Mouse (Mus musculus) embryonic facial prominence, embryonic 10.5 days (tissue): Measurements from ENCODE around the gene Gm9844. TPM values are rescaled to one million over a fixed set of nuclear protein-coding genes. Genes with fewer than 3 reads are reported as not detected.

ENCODE experiments used
- DNase-seq: peaks from one replicate; pipeline ENCODE4 v3.0.0-alpha.2; 2017; ENCODE audit warnings: low spot score
- H3K27ac ChIP-seq: fragments of 300-500 bp; sonication (generic); replicated peaks from 2 replicates; pipeline ENCODE4 v1.5.1; 2016; ENCODE audit warnings: mild to moderate bottlenecking
- H3K27me3 ChIP-seq: fragments of 300-500 bp; sonication (generic); replicated peaks from 2 replicates; pipeline ENCODE4 v1.6.1; 2016; ENCODE audit warnings: low read depth, mild to moderate bottlenecking; ENCODE audit not compliant: poor library complexity, severe bottlenecking
- H3K36me3 ChIP-seq: fragments of 300-500 bp; sonication (generic); replicated peaks from 2 replicates; pipeline ENCODE4 v1.6.1; 2016; ENCODE audit warnings: mild to moderate bottlenecking, moderate library complexity
- H3K4me1 ChIP-seq: fragments of 300-500 bp; sonication (generic); 2 replicates; pipeline ENCODE4 v1.6.1; 2016
- H3K4me3 ChIP-seq: fragments of 300-500 bp; sonication (generic); 2 replicates; pipeline ENCODE4 v1.5.1; 2016; ENCODE audit warnings: mild to moderate bottlenecking, moderate library complexity
- H3K9me3 ChIP-seq: fragments of 300-500 bp; sonication (generic); 2 replicates; pipeline ENCODE4 v1.6.1; 2016; ENCODE audit warnings: mild to moderate bottlenecking
- WGBS: fragments of 180-500 bp; shearing (Covaris S2); methylation state at CpG from one replicate; pipeline ENCODE4 v1.1.7; 2016; 5-methylcytosine and 5-hydroxymethylcytosine counted together
- polyA plus RNA-seq: library from polyadenylated mRNA; unstranded; fragments of >200 nt; fragmentation: Nextera tagmentation; extraction: Ambion mirVana; gene quantifications from 2 replicates; pipeline ENCODE4 v1.2.1, GENCODE M21; 2016

The Gm9844 gene
- polyA plus RNA-seq, 1 experiment from 2014 or later: 18.5 TPM

- H3K27ac ChIP-seq: peak overlapping the region; percentile 65
- WGBS: 43% methylated on average over 6 of the region's 6 CpGs
- peak; percentile 72 for DNase-seq
Measured at GRCm38 (mm10) chr7:24850899-24851303, 11.1 kb upstream of the Gm9844 start.

DNA sequence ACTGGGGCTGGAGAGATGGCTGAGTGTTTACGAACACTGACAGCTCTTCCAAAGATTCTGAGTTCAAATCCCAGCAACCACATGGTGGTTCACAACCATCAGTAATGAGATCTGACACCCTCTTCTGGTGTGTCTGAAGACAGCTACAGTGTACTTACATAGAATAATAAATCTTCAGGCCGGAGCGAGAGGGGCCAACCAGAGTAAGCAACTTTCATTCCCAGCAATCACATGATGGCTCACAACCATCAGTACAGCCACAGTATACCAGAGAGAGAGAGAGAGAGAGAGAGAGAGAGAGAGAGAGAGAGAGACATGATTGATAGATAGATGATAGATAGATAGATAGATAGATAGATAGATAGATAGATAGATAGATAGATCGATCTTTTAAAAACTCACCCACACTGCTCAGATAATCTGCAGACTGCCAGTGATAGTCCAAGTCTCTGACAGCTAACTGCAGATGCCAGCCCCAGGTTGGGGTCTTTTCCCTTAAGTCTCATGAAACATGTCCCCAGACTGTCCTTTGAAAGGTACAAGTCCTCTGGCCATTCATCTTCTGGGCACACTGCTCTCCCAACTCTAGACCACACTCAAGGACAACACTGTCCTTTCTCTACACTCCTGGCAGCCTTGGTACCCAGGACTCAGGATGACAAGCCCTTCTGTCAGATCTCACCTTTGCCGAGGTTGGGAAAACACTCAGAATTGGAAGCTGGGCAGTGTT, 10.3 kb upstream of the Gm9844 start:
- Histone ChIP-seq H3K4me1 (peaks cover 29% of the 10 kb centered on the region), H3K36me3 (no peaks in the 10 kb centered on the region), H3K27me3 (no peaks in the 10 kb centered on the region), H3K27ac (peak overlapping the region; percentile 65), H3K9me3 (no peaks in the 10 kb centered on the region), H3K4me3 (no peak overlapping the region)
- no peak for DNase-seq
- 89% methylated on average over 5 of the region's 5 CpGs for WGBS

More at GRCm38 (mm10) chr7:24850899-24851303, 11.1 kb upstream of the Gm9844 start:
- Histone ChIP-seq H3K9me3 (no peaks in the 10 kb centered on the region), H3K27me3 (no peaks in the 10 kb centered on the region), H3K4me3 (no peak overlapping the region), H3K4me1 (peaks cover 33% of the 10 kb centered on the region), H3K36me3 (no peaks in the 10 kb centered on the region)

DNA sequence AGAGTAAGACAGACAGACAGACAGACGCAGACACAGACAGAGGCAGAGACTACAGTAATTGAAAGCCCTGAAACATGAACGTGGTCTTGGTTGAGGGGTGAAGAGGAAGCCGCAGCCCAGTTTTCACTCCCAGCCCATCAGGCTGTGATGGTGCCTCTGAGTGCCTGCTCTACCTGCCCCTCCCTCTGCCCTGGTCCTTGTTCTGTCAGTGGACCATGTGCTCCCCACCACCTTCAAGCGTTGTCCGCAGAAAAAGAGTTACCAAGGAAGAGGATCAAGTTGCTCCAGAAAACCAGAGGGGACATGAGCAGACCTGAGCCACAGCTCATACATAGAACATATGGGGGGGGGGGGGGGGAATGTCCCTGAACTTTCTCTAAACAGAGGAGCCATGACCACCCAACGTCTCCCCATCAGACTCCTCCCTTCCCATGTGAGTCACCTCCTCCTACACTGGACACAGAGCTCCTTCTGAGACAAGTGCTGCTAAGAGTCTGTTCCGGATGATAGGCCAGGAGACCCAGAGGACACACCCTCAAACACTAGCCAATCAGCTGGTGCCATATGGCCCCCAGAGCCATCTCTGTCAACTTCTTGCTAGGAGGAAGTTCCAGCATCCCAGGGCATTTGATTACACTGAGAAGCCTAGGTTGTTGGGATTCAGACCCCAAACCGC, 9.3 kb upstream of the Gm9844 start:
- no peaks in the 10 kb centered on the region for H3K9me3 ChIP-seq
- DNase-seq: no peak
- H3K36me3 ChIP-seq: no peaks in the 10 kb centered on the region
- no peaks in the 10 kb centered on the region for H3K27me3 ChIP-seq
- no peak overlapping the region for H3K4me3 ChIP-seq
- 82% methylated on average over 8 of the region's 8 CpGs for WGBS
- H3K27ac ChIP-seq: peak overlapping the region; percentile 69
- peaks cover 34% of the 10 kb centered on the region for H3K4me1 ChIP-seq

DNA sequence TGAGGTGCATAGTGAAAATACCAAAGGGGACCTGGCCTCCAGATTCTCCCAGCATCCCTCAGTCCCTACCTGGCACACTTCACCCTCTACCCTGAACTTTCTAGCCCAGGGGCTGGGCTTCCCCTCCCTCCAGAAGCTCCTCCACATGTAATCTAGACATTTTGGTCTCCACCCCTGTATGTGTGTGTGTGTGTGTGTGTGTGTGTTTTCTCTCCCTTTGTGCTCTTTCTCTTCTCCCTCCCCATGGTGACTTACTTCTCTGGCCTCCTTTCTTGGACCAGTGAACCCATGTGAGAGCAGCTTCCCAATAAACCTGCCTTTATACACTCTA, 8.8 kb upstream of the Gm9844 start:
- Histone ChIP-seq H3K9me3 (no peaks in the 10 kb centered on the region), H3K27ac (peak overlapping the region; percentile 69), H3K4me1 (peaks cover 34% of the 10 kb centered on the region), H3K27me3 (no peaks in the 10 kb centered on the region), H3K4me3 (no peak overlapping the region), H3K36me3 (no peaks in the 10 kb centered on the region)
- DNase-seq: no peak

- Histone ChIP-seq H3K27me3 (no peaks in the 10 kb centered on the region), H3K4me3 (peak overlapping the region; percentile 27; the same call in 1 of the 2 replicates), H3K27ac (peak overlapping the region; percentile 69), H3K36me3 (no peaks in the 10 kb centered on the region), H3K9me3 (no peaks in the 10 kb centered on the region), H3K4me1 (peaks cover 34% of the 10 kb centered on the region)
- 33% methylated on average over 7 of the region's 7 CpGs for WGBS
- DNase-seq: peak; percentile 47
Measured at GRCm38 (mm10) chr7:24853695-24854094, 8.3 kb upstream of the Gm9844 start.

- Histone ChIP-seq H3K9me3 (no peaks in the 10 kb centered on the region), H3K36me3 (no peaks in the 10 kb centered on the region), H3K27me3 (no peaks in the 10 kb centered on the region), H3K4me1 (peaks cover 22% of the 10 kb centered on the region), H3K27ac (peak overlapping the region; percentile 54; the same call in 1 of the 2 replicates), H3K4me3 (no peak overlapping the region)
- WGBS: 33% methylated on average over 6 of the region's 6 CpGs
- DNase-seq: no peak
Measured at GRCm38 (mm10) chr7:24856460-24857120, 5.4 kb upstream of the Gm9844 start.

GRCm38 (mm10) chr7:24859234-24859633, 2.8 kb upstream of the Gm9844 start:
- peaks cover 11% of the 10 kb centered on the region for H3K4me1 ChIP-seq
- H3K36me3 ChIP-seq: no peaks in the 10 kb centered on the region
- DNase-seq: no peak
- no peak overlapping the region for H3K4me3 ChIP-seq
- H3K27ac ChIP-seq: no peak overlapping the region
- no peaks in the 10 kb centered on the region for H3K9me3 ChIP-seq
- 87% methylated on average over 5 of the region's 5 CpGs for WGBS
- no peaks in the 10 kb centered on the region for H3K27me3 ChIP-seq

- no peak for DNase-seq
- Histone ChIP-seq H3K27me3 (0 out of 2 replicates have a peak, but pooled peaks cover 13% of the 10 kb centered on the region), H3K4me3 (no peak overlapping the region), H3K4me1 (0 out of 2 replicates have a peak, but pooled peaks cover 5% of the 10 kb centered on the region), H3K27ac (no peak overlapping the region), H3K36me3 (no peaks in the 10 kb centered on the region), H3K9me3 (no peaks in the 10 kb centered on the region)
- 83% methylated on average over 4 of the region's 4 CpGs for WGBS
Measured at GRCm38 (mm10) chr7:24862853-24863252, 840 bp downstream of the Gm9844 start.

GRCm38 (mm10) chr7:24864156-24864555, 2.1 kb downstream of the Gm9844 start:
- no peak overlapping the region; the same call in 1 of the 2 replicates for H3K27ac ChIP-seq
- no peak for DNase-seq
- peaks cover 20% of the 10 kb centered on the region; the same call in 1 of the 2 replicates for H3K27me3 ChIP-seq
- H3K4me3 ChIP-seq: no peak overlapping the region
- H3K9me3 ChIP-seq: no peaks in the 10 kb centered on the region
- 0 out of 2 replicates have a peak, but pooled peaks cover 5% of the 10 kb centered on the region for H3K4me1 ChIP-seq
- H3K36me3 ChIP-seq: no peaks in the 10 kb centered on the region
- WGBS: 28% methylated on average over 6 of the region's 6 CpGs

GRCm38 (mm10) chr7:24869080-24869479, 7.1 kb downstream of the Gm9844 start:
- Histone ChIP-seq H3K4me1 (0 out of 2 replicates have a peak, but pooled peaks cover 4% of the 10 kb centered on the region), H3K9me3 (peaks cover 7% of the 10 kb centered on the region; the same call in 1 of the 2 replicates), H3K27ac (no peak overlapping the region), H3K4me3 (no peak overlapping the region), H3K27me3 (peaks cover 33% of the 10 kb centered on the region), H3K36me3 (no peaks in the 10 kb centered on the region)
- WGBS: 68% methylated on average over 17 of the region's 17 CpGs
- no peak for DNase-seq

DNA sequence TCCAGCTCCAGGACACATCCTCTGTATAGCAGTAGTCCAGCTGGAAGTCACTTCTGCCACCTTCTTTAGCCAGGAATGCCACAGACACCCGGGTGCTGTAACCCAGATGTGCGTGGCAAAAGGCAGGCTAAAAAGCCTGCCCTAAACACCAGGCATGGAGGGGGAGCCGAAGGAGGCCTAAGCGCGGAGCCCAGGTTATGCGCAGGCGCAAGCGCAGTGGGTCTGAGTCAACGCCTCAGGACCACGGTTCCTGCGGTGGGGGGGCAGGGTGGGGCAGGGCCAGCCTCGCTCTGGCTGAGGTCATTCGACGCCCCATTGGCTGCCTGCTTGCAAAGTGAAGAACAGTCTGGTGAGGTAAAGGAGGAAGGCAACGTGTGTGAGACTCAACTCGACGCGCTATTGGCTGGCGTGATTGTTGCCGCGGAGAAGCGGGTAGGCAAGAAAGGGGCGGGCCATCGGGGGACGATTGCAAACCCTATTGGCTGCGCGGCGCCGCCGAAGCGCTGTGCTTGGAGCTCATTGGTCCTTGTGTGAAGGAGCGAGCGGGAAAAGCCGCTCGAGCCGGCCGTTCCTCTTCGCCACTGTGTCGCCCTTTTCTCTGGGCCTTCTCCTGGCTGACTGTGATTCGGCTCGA, 7.6 kb downstream of the Gm9844 start, which contains the start of the genes Lypd4 and Dmrtc2:
Gene Lypd4, minus strand, starts transcription at position 410 of the 634 bp plus-strand sequence.
Gene Dmrtc2, plus strand, starts transcription at position 526 of the 634 bp plus-strand sequence.
- H3K9me3 ChIP-seq: peaks cover 7% of the 10 kb centered on the region; the same call in 1 of the 2 replicates
- no peak within 1 kb of the TSS; the same call in 1 of the 2 replicates for H3K27ac ChIP-seq
- peaks cover 30% of the 10 kb centered on the region for H3K27me3 ChIP-seq
- no peaks in the 10 kb centered on the region for H3K36me3 ChIP-seq
- WGBS: 51% methylated on average over 41 of the region's 41 CpGs
- DNase-seq: peak; percentile 35
- H3K4me1 ChIP-seq: no peaks in the 10 kb centered on the region
- 0 out of 2 replicates have a peak within 1 kb of the TSS, but pooled peaks have one; percentile 16 for H3K4me3 ChIP-seq

- 54% methylated on average over 3 of the region's 3 CpGs for WGBS
- Histone ChIP-seq H3K9me3 (no peaks in the 10 kb centered on the region), H3K27ac (0 out of 2 replicates have a peak overlapping the region, but pooled peaks have one; percentile 11), H3K4me1 (peaks cover 40% of the 10 kb centered on the region), H3K4me3 (no peak overlapping the region), H3K36me3 (no peaks in the 10 kb centered on the region), H3K27me3 (no peaks in the 10 kb centered on the region)
- no peak for DNase-seq
Measured at GRCm38 (mm10) chr7:24877588-24877987, 15.6 kb downstream of the Gm9844 start.
